ENCODE assay signal across 8 mouse cellular contexts in genomic region chr11:88619468-88620157, GRCm38 (mm10).
DNase-seq lines count a peak whose midpoint lies in the region; ATAC-seq and TF ChIP-seq lines count a peak whose summit lies in the region.

No protein-coding gene starts in this region.

- 68% methylated on average over 9 of the region's 9 CpGs for WGBS in liver, embryonic 13.5 days (ENCODE audit: insufficient replicate concordance)
- 48% methylated on average over 9 of the region's 9 CpGs for WGBS in heart, embryonic 13.5 days

- H3K36me3 ChIP-seq in liver, embryonic 13.5 days, result 0 out of 2 replicates have a peak, but pooled peaks cover 3% of the 10 kb centered on the region
- H3K36me3 ChIP-seq in ES-E14 (ENCODE audit: control insufficient read depth, insufficient read depth, low read length, poor library complexity, severe bottlenecking), result peaks cover 2% of the 10 kb centered on the region; the same call in 1 of the 2 replicates
- peaks cover 7% of the 10 kb centered on the region; the same call in 1 of the 2 replicates for H3K36me3 ChIP-seq in heart, embryonic 13.5 days

- no peak overlapping the region for H3K4me3 ChIP-seq in liver, embryonic 13.5 days (replicated peaks)
- 0 out of 4 replicates have a peak overlapping the region, but pooled peaks of 1 of the 2 experiments have one; percentile 8 for H3K4me3 ChIP-seq in ES-E14 (ENCODE audit: insufficient read depth in 1 of 2, low read depth in 1 of 2, low read length in 2 of 2, poor library complexity in 1 of 2, severe bottlenecking in 1 of 2)
- no peak overlapping the region for H3K4me3 ChIP-seq in heart, embryonic 13.5 days

- no peaks in the 10 kb centered on the region for H3K9me3 ChIP-seq in liver, embryonic 13.5 days (replicated peaks)
- no peaks in the 10 kb centered on the region for H3K9me3 ChIP-seq in ES-E14 (ENCODE audit: control insufficient read depth, insufficient read depth, low read depth, low read length)
- H3K9me3 ChIP-seq in heart, embryonic 13.5 days, result no peaks in the 10 kb centered on the region

- H3K9ac ChIP-seq in liver, embryonic 13.5 days, result no peak overlapping the region
- no peak overlapping the region; the same call in 1 of the 2 replicates for H3K9ac ChIP-seq in ES-E14 (ENCODE audit: insufficient read depth, low read depth, low read length, poor library complexity, severe bottlenecking)
- peak overlapping the region; percentile 44; the same call in 1 of the 2 replicates for H3K9ac ChIP-seq in heart, embryonic 13.5 days

- H3K4me1 ChIP-seq in liver, embryonic 13.5 days (replicated peaks), result peaks cover 75% of the 10 kb centered on the region
- peaks cover 26 to 35% of the 10 kb centered on the region in 2 experiments for H3K4me1 ChIP-seq in ES-E14 (ENCODE audit: control insufficient read depth in 2 of 2, insufficient read depth in 2 of 2, low read length in 2 of 2, poor library complexity in 1 of 2)
- peaks cover 85% of the 10 kb centered on the region for H3K4me1 ChIP-seq in heart, embryonic 13.5 days

- H3K27me3 ChIP-seq in liver, embryonic 13.5 days, result no peaks in the 10 kb centered on the region
- no peaks in the 10 kb centered on the region for H3K27me3 ChIP-seq in heart, embryonic 13.5 days (replicated peaks)

- H3K4me2 ChIP-seq in liver, embryonic 13.5 days, result no peak overlapping the region
- peak overlapping the region; percentile 55 for H3K4me2 ChIP-seq in heart, embryonic 13.5 days

- in situ Hi-C loops in ES-E14 (cut with MboI; ENCODE audit: low sequenced_read_pairs in 2 of 2, unreplicated experiment in 2 of 2), result no loop called here

- DNase-seq in liver, embryonic 13.5 days, result no peak
- DNase-seq in liver (no peak), ES-E14 (ENCODE audit: low read depth, low spot score) (no peak)
- DNase-seq in left cerebral cortex, adult 18-20 months (ENCODE audit: low spot score in 2 of 2), result no peak

- 0 out of 2 replicates have a peak overlapping the region, but pooled peaks have one; percentile 23 for H3K27ac ChIP-seq in liver, embryonic 13.5 days
- peak overlapping the region; percentile 75 for H3K27ac ChIP-seq in ES-E14 (ENCODE audit: insufficient read depth, low read depth, low read length, poor library complexity, severe bottlenecking)
- peak overlapping the region; percentile 78 for H3K27ac ChIP-seq in heart, embryonic 13.5 days (replicated peaks)

- ATAC-seq in liver, embryonic 13.5 days (ENCODE audit: low read depth), result no peak
- ATAC-seq in heart, embryonic 13.5 days (ENCODE audit: extremely low read depth, insufficient number of reproducible peaks, low FRiP score, low TSS enrichment), result no peak
- ATAC-seq in monocyte, adult 5-6 weeks (replicated peaks; ENCODE audit: insufficient number of reproducible peaks, low FRiP score, low TSS enrichment, poor library complexity, severe bottlenecking), result 0 out of 2 replicates have a peak, but pooled peaks have one; percentile 36
- ATAC-seq in megakaryocyte-erythroid progenitor cell, adult 5-6 weeks (replicated peaks; ENCODE audit: low FRiP score, low TSS enrichment, poor library complexity, severe bottlenecking), result no peak
- no peak for ATAC-seq in erythroblast, adult 5-6 weeks (replicated peaks; ENCODE audit: low FRiP score, poor library complexity, severe bottlenecking)

TF ChIP-seq in ES-E14, 5 proteins besides CTCF, POLR2A, EP300 and RAD21:
- TF ChIP-seq CHD2 (IDR thresholded peaks at IDR 0.05; ENCODE audit: low read depth, low read length) (no peak), ZNF384 (IDR thresholded peaks at IDR 0.05; ENCODE audit: low read depth, low read length) (no peak), HCFC1 (IDR thresholded peaks at IDR 0.05; ENCODE audit: borderline replicate concordance, insufficient read depth, low read length) (no peak)

Comparison
In these comparisons a context has a peak if more than half of its experiments do, and no peak if none do; other contexts are left out.
1. H3K27ac ChIP-seq: peak in every context shown above with its lines; median percentile 78 in heart, embryonic 13.5 days; 75 in ES-E14; 23 in liver, embryonic 13.5 days.